In the genomic region with DNA sequence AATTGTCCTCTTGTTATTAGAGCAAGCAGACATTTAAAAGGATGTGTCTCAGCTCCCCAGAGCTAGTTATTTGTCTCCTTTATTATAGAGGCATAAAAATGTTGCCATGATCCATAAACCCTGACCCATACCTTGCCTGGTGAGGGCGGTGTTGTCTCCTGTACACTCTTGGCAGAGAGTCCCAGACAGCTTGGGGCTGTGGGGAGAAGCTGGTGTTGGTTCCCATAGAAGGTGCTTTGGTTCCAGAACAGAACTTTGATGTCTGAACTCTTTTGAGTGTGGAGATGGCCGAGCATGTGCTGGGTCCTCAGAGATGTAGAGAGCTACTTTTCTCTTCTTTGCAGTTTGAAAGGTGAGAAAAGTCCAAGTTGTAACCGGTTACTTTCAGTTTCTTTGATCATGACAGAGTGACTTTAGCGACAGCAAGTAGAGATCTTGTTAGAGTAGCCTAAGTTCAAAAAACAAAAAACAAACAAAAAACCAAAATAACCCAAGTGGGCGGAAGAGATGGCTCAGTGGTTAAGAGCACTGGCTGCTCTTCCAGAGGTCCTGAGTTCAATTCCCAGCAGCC, we compare ENCODE assay signal across 10 mouse cellular contexts. TPM values are rescaled to one million over a fixed set of nuclear protein-coding genes. Genes with fewer than 3 reads are reported as not detected.
A peak's percentile ranks its signal among the peaks of the same experiment; 100 is the strongest.
DNase-seq lines count a peak whose midpoint lies in the region; ATAC-seq lines count a peak whose summit lies in the region.
"Had no signal": no experiment of that assay in that cellular context is flagged by ENCODE, and none has a peak within 500 bp of the region (broad histone marks: within the 10 kb centered on the region; RNA-seq: fewer than 3 reads in every experiment).

A gene (minus strand): TSS at position 224 of the 571 bp plus-strand sequence.

- 97% methylated on average over 5 of the region's 5 CpGs for WGBS in limb, embryonic 12.5 days
- whole genome bisulfite sequencing in limb, embryonic 10.5 days, result 89% methylated on average over 5 of the region's 5 CpGs
- WGBS in intestine, embryonic 15.5 days, result 88% methylated on average over 5 of the region's 5 CpGs
- WGBS in neural tube, embryonic 15.5 days, result 86% methylated on average over 5 of the region's 5 CpGs

- peaks cover 17% of the 10 kb centered on the region for H3K4me1 ChIP-seq in limb, embryonic 12.5 days (replicated peaks)
- peaks cover 20% of the 10 kb centered on the region for H3K4me1 ChIP-seq in limb, embryonic 10.5 days
- H3K4me1 ChIP-seq in intestine, embryonic 15.5 days (replicated peaks), result peaks cover 19% of the 10 kb centered on the region
- H3K4me1 ChIP-seq in neural tube, embryonic 15.5 days, result peaks cover 26% of the 10 kb centered on the region

- no peaks in the 10 kb centered on the region for H3K27me3 ChIP-seq in limb, embryonic 12.5 days
- 0 out of 2 replicates have a peak, but pooled peaks cover 3% of the 10 kb centered on the region for H3K27me3 ChIP-seq in limb, embryonic 10.5 days (ENCODE audit: low read depth, poor library complexity, severe bottlenecking)
- H3K27me3 ChIP-seq in intestine, embryonic 15.5 days (replicated peaks), result no peaks in the 10 kb centered on the region
- H3K27me3 ChIP-seq in neural tube, embryonic 15.5 days (replicated peaks), result no peaks in the 10 kb centered on the region
- H3K27me3 ChIP-seq: limb, embryonic 15.5 days had no signal

- H3K36me3 ChIP-seq in limb, embryonic 12.5 days, result no peaks in the 10 kb centered on the region
- H3K36me3 ChIP-seq in limb, embryonic 10.5 days, result peaks cover 17% of the 10 kb centered on the region
- no peaks in the 10 kb centered on the region for H3K36me3 ChIP-seq in intestine, embryonic 15.5 days
- H3K36me3 ChIP-seq in neural tube, embryonic 15.5 days, result peaks cover 6% of the 10 kb centered on the region

- H3K9me3 ChIP-seq in limb, embryonic 12.5 days, result no peaks in the 10 kb centered on the region
- no peaks in the 10 kb centered on the region for H3K9me3 ChIP-seq in limb, embryonic 10.5 days (replicated peaks)
- H3K9me3 ChIP-seq in intestine, embryonic 15.5 days, result no peaks in the 10 kb centered on the region
- no peaks in the 10 kb centered on the region for H3K9me3 ChIP-seq in neural tube, embryonic 15.5 days (replicated peaks)
- H3K9me3 ChIP-seq: limb, embryonic 15.5 days had no signal

- H3K9ac ChIP-seq in limb, embryonic 12.5 days (replicated peaks), result no peak within 1 kb of the TSS
- H3K9ac ChIP-seq in intestine, embryonic 15.5 days, result no peak within 1 kb of the TSS
- no peak within 1 kb of the TSS for H3K9ac ChIP-seq in neural tube, embryonic 15.5 days (replicated peaks)
- H3K9ac ChIP-seq: forebrain, postnatal 0 days; limb, embryonic 15.5 days had no signal

- H3K4me2 ChIP-seq in limb, embryonic 12.5 days, result peak within 1 kb of the TSS; percentile 96; the same call in 1 of the 2 replicates
- H3K4me2 ChIP-seq in intestine, embryonic 15.5 days (replicated peaks), result peak within 1 kb of the TSS; percentile 95
- H3K4me2 ChIP-seq in neural tube, embryonic 15.5 days, result peak within 1 kb of the TSS; percentile 94; the same call in 1 of the 2 replicates

- DNase-seq in limb, embryonic 10.5 days (ENCODE audit: low spot score), result no peak
- DNase-seq in adipocyte (ENCODE audit: low spot score), result peak; percentile 16
- DNase-seq in adrenal gland, adult 18-20 months (ENCODE audit: low spot score in 2 of 2), result no peak
- DNase-seq: forebrain, postnatal 0 days; kidney, adult 18-20 months had no signal

- ATAC-seq in limb, embryonic 12.5 days (ENCODE audit: insufficient number of reproducible peaks, insufficient read depth, low FRiP score, low TSS enrichment, low read depth), result no peak
- ATAC-seq in intestine, embryonic 15.5 days, result no peak
- no peak for ATAC-seq in neural tube, embryonic 15.5 days (ENCODE audit: low FRiP score)
- ATAC-seq in frontal cortex, adult (ENCODE audit: low TSS enrichment), result no peak
- ATAC-seq: forebrain, postnatal 0 days had no signal

- H3K27ac ChIP-seq in limb, embryonic 12.5 days, result no peak within 1 kb of the TSS
- H3K27ac ChIP-seq in limb, embryonic 10.5 days, result no peak within 1 kb of the TSS
- no peak within 1 kb of the TSS for H3K27ac ChIP-seq in intestine, embryonic 15.5 days
- H3K27ac ChIP-seq in neural tube, embryonic 15.5 days (replicated peaks), result no peak within 1 kb of the TSS
- H3K27ac ChIP-seq: limb, embryonic 15.5 days had no signal

- no peak within 1 kb of the TSS for H3K4me3 ChIP-seq in limb, embryonic 12.5 days (replicated peaks)
- H3K4me3 ChIP-seq in limb, embryonic 10.5 days, result no peak within 1 kb of the TSS
- H3K4me3 ChIP-seq in intestine, embryonic 15.5 days (replicated peaks), result 0 out of 2 replicates have a peak within 1 kb of the TSS, but pooled peaks have one; percentile 94
- no peak within 1 kb of the TSS for H3K4me3 ChIP-seq in neural tube, embryonic 15.5 days (replicated peaks)

RNA-seq across cellular contexts. Expression of the gene that starts here (rescaled TPM):
- 1.8 and 2.4 TPM in 2 replicates for polyA plus RNA-seq in limb, embryonic 12.5 days (2016; fragmentation: Nextera tagmentation; extraction: Ambion mirVana)
- 0.90 and 0.97 TPM in 2 replicates for polyA plus RNA-seq in limb, embryonic 10.5 days (2016; fragmentation: Nextera tagmentation; extraction: Ambion mirVana)
- polyA plus RNA-seq in intestine, embryonic 15.5 days (2015; fragmentation: Nextera tagmentation; extraction: Ambion mirVana), result 0.49 and 0.80 TPM in 2 replicates
- 1.2 and 1.5 TPM in 2 replicates for polyA plus RNA-seq in neural tube, embryonic 15.5 days (2015; fragmentation: Nextera tagmentation; extraction: Ambion mirVana)
- total RNA-seq in adrenal gland, adult 18-20 months (2021), result not detected
- total RNA-seq: forebrain, postnatal 0 days had no signal
